Mouse (Mus musculus): ENCODE results near the gene Wfikkn2.

Gene Wfikkn2

GRCm38 (mm10) chr11:94229207-94229960 lies 16.4 kb downstream of the Wfikkn2 start:
- in situ Hi-C loops (cut with MboI; ENCODE audit: unreplicated experiment in 2 of 2) = loop anchor here (10.0 to 25.0 kb wide), 2 partner anchors 183 to 265 kb away; partner anchors contain the start of genes Gm20390 (in 1 of the 2) and Nme1 (in 1 of the 2)

GRCm38 (mm10) chr11:94228416-94228815 lies 17.4 kb downstream of the Wfikkn2 start:
- in situ Hi-C loops (cut with MboI; ENCODE audit: unreplicated experiment in 2 of 2) = loop anchor here (10.0 to 25.0 kb wide), 2 partner anchors 184 to 264 kb away; partner anchors contain the start of genes Gm20390 (in 1 of the 2) and Nme1 (in 1 of the 2)

- in situ Hi-C loops (cut with MboI; ENCODE audit: unreplicated experiment in 2 of 2) = loop anchor here (10.0 to 25.0 kb wide), 2 partner anchors 186 to 261 kb away; partner anchors contain the start of genes Gm20390 (in 1 of the 2) and Nme1 (in 1 of the 2)
Observed at GRCm38 (mm10) chr11:94225985-94226384, 19.8 kb downstream of the Wfikkn2 start.

GRCm38 (mm10) chr11:94223531-94223930 lies 22.3 kb downstream of the Wfikkn2 start:
- in situ Hi-C loops (cut with MboI; ENCODE audit: unreplicated experiment in 2 of 2) = loop anchor here (5.0 to 10.0 kb wide), 3 partner anchors 91 to 259 kb away; partner anchors contain the start of genes Gm20390 (in 1 of the 2) and Nme1 (in 1 of the 2)

- in situ Hi-C loops (cut with MboI; ENCODE audit: unreplicated experiment in 2 of 2) = loop anchor here (5.0 to 10.0 kb wide), 3 partner anchors 89 to 256 kb away; partner anchors contain the start of genes Gm20390 (in 1 of the 2) and Nme1 (in 1 of the 2)
Observed at GRCm38 (mm10) chr11:94221257-94221656, 24.5 kb downstream of the Wfikkn2 start.

- in situ Hi-C loops (cut with MboI; ENCODE audit: unreplicated experiment in 2 of 2) = no loop called here
Observed at GRCm38 (mm10) chr11:94216247-94216646, 29.6 kb downstream of the Wfikkn2 start.

- in situ Hi-C loops (cut with MboI; ENCODE audit: unreplicated experiment in 2 of 2) = no loop called here
Observed at GRCm38 (mm10) chr11:94215581-94215980, 30.2 kb downstream of the Wfikkn2 start.

- in situ Hi-C loops (cut with MboI; ENCODE audit: unreplicated experiment in 2 of 2) = no loop called here
Observed at GRCm38 (mm10) chr11:94213735-94214594, 31.8 kb downstream of the Wfikkn2 start.

GRCm38 (mm10) chr11:94212997-94213396 lies 32.8 kb downstream of the Wfikkn2 start:
- in situ Hi-C loops (cut with MboI; ENCODE audit: unreplicated experiment in 2 of 2) = no loop called here

GRCm38 (mm10) chr11:94212489-94212836 lies 33.3 kb downstream of the Wfikkn2 start:
- in situ Hi-C loops (cut with MboI; ENCODE audit: unreplicated experiment in 2 of 2) = no loop called here

GRCm38 (mm10) chr11:94211651-94212488 lies 33.9 kb downstream of the Wfikkn2 start:
- in situ Hi-C loops (cut with MboI; ENCODE audit: unreplicated experiment in 2 of 2) = no loop called here

GRCm38 (mm10) chr11:94211124-94211603 lies 34.6 kb downstream of the Wfikkn2 start, which contains the start of gene Tob1:
TSS of gene Tob1 (plus strand) at chr11:94211454.
- in situ Hi-C loops (cut with MboI; ENCODE audit: unreplicated experiment in 2 of 2) = no loop called here

GRCm38 (mm10) chr11:94210191-94211086 lies 35.4 kb downstream of the Wfikkn2 start:
- in situ Hi-C loops (cut with MboI; ENCODE audit: unreplicated experiment in 2 of 2) = no loop called here

GRCm38 (mm10) chr11:94209695-94210131 lies 36.1 kb downstream of the Wfikkn2 start:
- in situ Hi-C loops (cut with MboI; ENCODE audit: unreplicated experiment in 2 of 2) = no loop called here

- in situ Hi-C loops (cut with MboI; ENCODE audit: unreplicated experiment in 2 of 2) = no loop called here
Observed at GRCm38 (mm10) chr11:94208811-94209675, 36.8 kb downstream of the Wfikkn2 start.

GRCm38 (mm10) chr11:94206398-94207114 lies 39.2 kb downstream of the Wfikkn2 start:
- in situ Hi-C loops (cut with MboI; ENCODE audit: unreplicated experiment in 2 of 2) = no loop called here

- in situ Hi-C loops (cut with MboI; ENCODE audit: unreplicated experiment in 2 of 2) = no loop called here
Observed at GRCm38 (mm10) chr11:94203066-94203465, 42.7 kb downstream of the Wfikkn2 start.
